Mouse (Mus musculus) megakaryocyte, adult 5-6 weeks (primary cell): ENCODE results near the gene Plekhg6. TPM values are rescaled to one million over a fixed set of nuclear protein-coding genes. Genes with fewer than 3 reads are reported as not detected.

Source experiments
- ATAC-seq: 2 replicates; pipeline ENCODE4 v1.8.0; 2016; ENCODE audit warnings: mild to moderate bottlenecking, inconsistent platforms; ENCODE audit not compliant: poor library complexity, severe bottlenecking
- total RNA-seq, 2 experiments: library from RNA; stranded (forward) in 1 of 2; stranded (reverse) in 1 of 2; fragments of 153-499, 151-499 nt in 1 of 2; fragments of 221-1000, 200-1000 nt in 1 of 2; gene quantifications; 2 replicates each; pipeline versions ENCODE4 v1.2.3 to v1.2.4; 2015 to 2017

The Plekhg6 gene
- total RNA-seq, 2 experiments from 2014 or later = not detected

- no peak for ATAC-seq
Measured at GRCm38 (mm10) chr6:125354352-125355151, 26.0 kb downstream of the Plekhg6 start.

GRCm38 (mm10) chr6:125353655-125354054 is 26.9 kb downstream of the Plekhg6 start:
- no peak for ATAC-seq

GRCm38 (mm10) chr6:125353221-125353620 is 27.4 kb downstream of the Plekhg6 start:
- no peak for ATAC-seq

- ATAC-seq = no peak
Measured at GRCm38 (mm10) chr6:125352811-125353210, 27.8 kb downstream of the Plekhg6 start.

- ATAC-seq = no peak
Measured at GRCm38 (mm10) chr6:125352046-125352384, 28.6 kb downstream of the Plekhg6 start.

- peak; percentile 55 for ATAC-seq
Measured at GRCm38 (mm10) chr6:125351368-125352045, 29.1 kb downstream of the Plekhg6 start.

- ATAC-seq = no peak
Measured at GRCm38 (mm10) chr6:125350995-125351324, 29.6 kb downstream of the Plekhg6 start.

- peak; percentile 19 for ATAC-seq
Measured at GRCm38 (mm10) chr6:125350231-125350994, 30.2 kb downstream of the Plekhg6 start.

- ATAC-seq = peak; percentile 55
Measured at GRCm38 (mm10) chr6:125349575-125350230, 30.9 kb downstream of the Plekhg6 start.

GRCm38 (mm10) chr6:125348721-125349574 is 31.6 kb downstream of the Plekhg6 start, which contains the start of gene Tnfrsf1a:
Gene Tnfrsf1a (plus strand): TSS chr6:125349362.
- ATAC-seq = no peak

GRCm38 (mm10) chr6:125346029-125346428 is 34.6 kb downstream of the Plekhg6 start:
- ATAC-seq = no peak

GRCm38 (mm10) chr6:125345625-125346024 is 35.0 kb downstream of the Plekhg6 start:
- peak; percentile 57 for ATAC-seq

- peak; percentile 52 for ATAC-seq
Measured at GRCm38 (mm10) chr6:125344866-125345265, 35.7 kb downstream of the Plekhg6 start.

- ATAC-seq = no peak
Measured at GRCm38 (mm10) chr6:125344084-125344483, 36.5 kb downstream of the Plekhg6 start.

GRCm38 (mm10) chr6:125342198-125342597 is 38.4 kb downstream of the Plekhg6 start:
- ATAC-seq = peak; percentile 8

GRCm38 (mm10) chr6:125340244-125340643 is 40.3 kb downstream of the Plekhg6 start:
- ATAC-seq = 0 out of 2 replicates have a peak, but pooled peaks have one; percentile 7

- ATAC-seq = peak; percentile 47; the same call in 1 of the 2 replicates
Measured at GRCm38 (mm10) chr6:125338791-125339660, 41.6 kb downstream of the Plekhg6 start.

GRCm38 (mm10) chr6:125334356-125334755 is 46.2 kb downstream of the Plekhg6 start:
- peak; percentile 30 for ATAC-seq
